In the genomic region with DNA sequence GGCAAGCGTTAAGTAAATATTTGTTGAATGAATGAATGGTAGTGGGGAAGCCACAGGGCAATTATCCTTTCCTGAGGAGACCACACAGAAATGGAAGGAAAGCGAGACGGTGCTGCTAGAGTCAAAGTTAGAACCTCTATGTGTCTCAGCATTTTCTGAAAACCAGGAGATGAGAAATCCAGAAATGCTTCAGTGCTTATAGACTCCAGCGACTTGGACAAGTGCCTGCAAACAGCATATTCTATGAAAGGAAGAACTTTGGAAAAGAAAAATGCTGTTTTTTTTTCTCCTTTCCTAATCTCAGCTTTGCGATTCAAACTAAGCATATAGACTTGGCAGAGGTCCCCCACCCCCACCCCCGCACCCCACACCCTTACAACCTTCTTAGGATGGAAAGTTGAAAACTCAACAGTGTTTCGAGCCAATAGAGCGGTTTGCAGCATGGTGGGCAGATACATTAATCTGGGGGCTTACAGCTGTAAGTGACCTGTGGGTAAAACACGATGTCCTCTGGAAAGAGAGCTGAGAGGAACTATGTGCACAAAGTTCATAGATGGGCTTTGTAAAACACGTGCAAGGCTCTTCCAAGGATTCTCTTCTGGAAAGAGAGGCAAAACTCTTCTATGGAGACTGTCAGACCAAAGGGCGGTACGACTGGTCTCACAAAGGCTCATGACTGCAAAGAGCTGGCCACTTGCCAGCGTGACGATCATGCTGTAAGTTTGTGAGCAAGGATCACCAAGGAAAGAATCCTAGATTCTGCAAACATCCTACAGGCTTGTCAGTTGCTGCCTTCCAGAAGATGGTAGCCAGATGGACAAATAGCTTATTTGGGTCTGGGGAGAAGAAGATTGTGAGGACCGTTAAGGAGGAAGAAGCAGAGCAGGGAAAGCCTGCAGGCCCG, we compare ENCODE assay signal across 9 mouse cellular contexts. TPM values are rescaled to one million over a fixed set of nuclear protein-coding genes. Genes with fewer than 3 reads are reported as not detected.
A peak's percentile ranks its signal among the peaks of the same experiment; 100 is the strongest.
DNase-seq lines count a peak whose midpoint lies in the region; ATAC-seq and TF ChIP-seq lines count a peak whose summit lies in the region.
"Had no signal": no experiment of that assay in that cellular context is flagged by ENCODE, and none has a peak within 500 bp of the region (broad histone marks: within the 10 kb centered on the region; RNA-seq: fewer than 3 reads in every experiment).

No protein-coding gene starts in this region.

- H3K27ac ChIP-seq in hindbrain, embryonic 11.5 days (ENCODE audit: low read depth, low read length) = no peak overlapping the region
- no peak overlapping the region for H3K27ac ChIP-seq in hindbrain, embryonic 13.5 days
- no peak overlapping the region for H3K27ac ChIP-seq in brown adipose tissue, adult 24 weeks (replicated peaks; ENCODE audit: low read depth, low read length)
- H3K27ac ChIP-seq in heart, postnatal 0 days (ENCODE audit: low read depth) = no peak overlapping the region
- H3K27ac ChIP-seq in lung, embryonic 15.5 days = peak overlapping the region; percentile 24
- H3K27ac ChIP-seq: liver, embryonic 14.5 days had no signal

- H3K9me3 ChIP-seq in hindbrain, embryonic 11.5 days (ENCODE audit: control insufficient read depth, low read length) = no peaks in the 10 kb centered on the region
- H3K9me3 ChIP-seq in hindbrain, embryonic 13.5 days = no peaks in the 10 kb centered on the region
- H3K9me3 ChIP-seq in heart, postnatal 0 days (replicated peaks; ENCODE audit: control insufficient read depth, low read length) = no peaks in the 10 kb centered on the region
- H3K9me3 ChIP-seq in lung, embryonic 15.5 days = no peaks in the 10 kb centered on the region

- peak; percentile 12 for DNase-seq in hindbrain, embryonic 11.5 days (ENCODE audit: low spot score)
- DNase-seq in 3T3-L1 (ENCODE audit: low read depth, low spot score) = peak; percentile 5
- DNase-seq in heart, postnatal 0 days (ENCODE audit: low spot score) = peak; percentile 30
- DNase-seq in layer of hippocampus, postnatal 25 days (ENCODE audit: extremely low spot score in 1 of 2, low spot score in 1 of 2) = no peak

- TF ChIP-seq EP300 in heart, postnatal 0 days (IDR thresholded peaks at IDR 0.05; ENCODE audit: low read depth) = no peak

- no peak overlapping the region for H3K4me3 ChIP-seq in hindbrain, embryonic 11.5 days (ENCODE audit: low read depth, low read length)
- H3K4me3 ChIP-seq in hindbrain, embryonic 13.5 days = no peak overlapping the region
- H3K4me3 ChIP-seq in brown adipose tissue, adult 24 weeks (ENCODE audit: insufficient read depth, low read depth, low read length) = 0 out of 2 replicates have a peak overlapping the region, but pooled peaks have one; percentile 13
- H3K4me3 ChIP-seq in heart, postnatal 0 days (ENCODE audit: low read depth, low read length) = 0 out of 2 replicates have a peak overlapping the region, but pooled peaks have one; percentile 22
- H3K4me3 ChIP-seq in lung, embryonic 15.5 days = no peak overlapping the region

- ATAC-seq in hindbrain, embryonic 11.5 days (ENCODE audit: low FRiP score) = no peak
- ATAC-seq in hindbrain, embryonic 13.5 days (ENCODE audit: low FRiP score) = no peak
- ATAC-seq in heart, postnatal 0 days (ENCODE audit: insufficient read depth, low read depth) = no peak
- ATAC-seq in lung, embryonic 15.5 days (ENCODE audit: borderline replicate concordance, extremely low read depth, low FRiP score, low TSS enrichment) = peak; percentile 57; the same call in 1 of the 2 replicates
- no peak for ATAC-seq in megakaryocyte-erythroid progenitor cell, adult 5-6 weeks (replicated peaks; ENCODE audit: low FRiP score, low TSS enrichment, poor library complexity, severe bottlenecking)

- H3K4me1 ChIP-seq in hindbrain, embryonic 11.5 days (replicated peaks; ENCODE audit: control insufficient read depth, insufficient read depth, low read length) = no peaks in the 10 kb centered on the region
- peaks cover 4% of the 10 kb centered on the region; the same call in 1 of the 2 replicates for H3K4me1 ChIP-seq in hindbrain, embryonic 13.5 days (replicated peaks)
- H3K4me1 ChIP-seq in brown adipose tissue, adult 24 weeks (ENCODE audit: control insufficient read depth, insufficient read depth, insufficient read length, low read length) = no peaks in the 10 kb centered on the region
- no peaks in the 10 kb centered on the region for H3K4me1 ChIP-seq in heart, postnatal 0 days (ENCODE audit: control insufficient read depth, insufficient read depth)
- peaks cover 7% of the 10 kb centered on the region; the same call in 1 of the 2 replicates for H3K4me1 ChIP-seq in lung, embryonic 15.5 days

- H3K9ac ChIP-seq in hindbrain, embryonic 11.5 days (ENCODE audit: low read depth, low read length) = no peak overlapping the region
- no peak overlapping the region for H3K9ac ChIP-seq in hindbrain, embryonic 13.5 days
- H3K9ac ChIP-seq in heart, postnatal 0 days (replicated peaks; ENCODE audit: low read depth, low read length) = no peak overlapping the region
- no peak overlapping the region for H3K9ac ChIP-seq in lung, embryonic 15.5 days
- H3K9ac ChIP-seq: liver, embryonic 14.5 days had no signal

- no peak for TF ChIP-seq CTCF in heart, postnatal 0 days (IDR thresholded peaks at IDR 0.05; ENCODE audit: low read depth)

- H3K27me3 ChIP-seq in hindbrain, embryonic 11.5 days (ENCODE audit: control insufficient read depth, insufficient read depth, low read length) = no peaks in the 10 kb centered on the region
- H3K27me3 ChIP-seq in hindbrain, embryonic 13.5 days = no peaks in the 10 kb centered on the region
- H3K27me3 ChIP-seq in heart, postnatal 0 days (ENCODE audit: control insufficient read depth, insufficient read depth, low read length) = no peaks in the 10 kb centered on the region
- no peaks in the 10 kb centered on the region for H3K27me3 ChIP-seq in lung, embryonic 15.5 days

- no peak overlapping the region for H3K4me2 ChIP-seq in hindbrain, embryonic 11.5 days (replicated peaks; ENCODE audit: low read depth, low read length)
- no peak overlapping the region for H3K4me2 ChIP-seq in hindbrain, embryonic 13.5 days
- H3K4me2 ChIP-seq in heart, postnatal 0 days (ENCODE audit: low read depth, low read length) = peak overlapping the region; percentile 39
- peak overlapping the region; percentile 35 for H3K4me2 ChIP-seq in lung, embryonic 15.5 days

- WGBS in hindbrain, embryonic 11.5 days = 68% methylated on average over 16 of the region's 16 CpGs
- WGBS in hindbrain, embryonic 13.5 days = 61% methylated on average over 16 of the region's 16 CpGs
- 46% methylated on average over 16 of the region's 16 CpGs for WGBS in heart, postnatal 0 days
- 38% methylated on average over 16 of the region's 16 CpGs for WGBS in lung, embryonic 15.5 days

- no peaks in the 10 kb centered on the region for H3K36me3 ChIP-seq in hindbrain, embryonic 11.5 days (ENCODE audit: control insufficient read depth, insufficient read depth, low read length)
- H3K36me3 ChIP-seq in hindbrain, embryonic 13.5 days = no peaks in the 10 kb centered on the region
- no peaks in the 10 kb centered on the region for H3K36me3 ChIP-seq in heart, postnatal 0 days (replicated peaks; ENCODE audit: control insufficient read depth, insufficient read depth, low read length)
- no peaks in the 10 kb centered on the region for H3K36me3 ChIP-seq in lung, embryonic 15.5 days

RNA-seq across cellular contexts. Expression of gene Sem1, which starts 44.6 kb away (rescaled TPM):
- polyA plus RNA-seq in hindbrain, embryonic 11.5 days (2014; fragmentation: Nextera tagmentation; extraction: Ambion mirVana) = 239 and 242 TPM in 2 replicates
- 174 and 177 TPM in 2 replicates for polyA plus RNA-seq in hindbrain, embryonic 13.5 days (2015; fragmentation: Nextera tagmentation; extraction: Ambion mirVana)
- polyA plus RNA-seq in brown adipose tissue, adult 24 weeks (2012; ENCODE audit: insufficient read depth, insufficient read length, missing spikeins) = 128 and 161 TPM in 2 replicates
- 81.7 and 84.3 TPM in 2 replicates for total RNA-seq in heart, postnatal 0 days (2014; rRNA removed; ENCODE audit: low replicate concordance)
- polyA plus RNA-seq in heart, postnatal 0 days (2015; fragmentation: Nextera tagmentation; extraction: Ambion mirVana) = 272 and 277 TPM in 2 replicates
- 244 and 259 TPM in 2 replicates for polyA plus RNA-seq in lung, embryonic 15.5 days (2015; fragmentation: Nextera tagmentation; extraction: Ambion mirVana)
- total RNA-seq in megakaryocyte-erythroid progenitor cell, adult 5-6 weeks (2014; fragmentation: Nextera tagmentation) = 98.5 and 111 TPM in 2 replicates
- total RNA-seq in megakaryocyte-erythroid progenitor cell, adult 5-6 weeks (2017) = 129 and 178 TPM in 2 replicates
- 10 to 100 TPM; 48.8 to 48.9 TPM for total RNA-seq in layer of hippocampus, postnatal 25 days (2021)

Comparison
In these comparisons a context has a peak if more than half of its experiments do, and no peak if none do; other contexts are left out.
1. DNase-seq: peak in hindbrain, embryonic 11.5 days (single experiment), 3T3-L1 (single experiment) and heart, postnatal 0 days (single experiment); none in layer of hippocampus, postnatal 25 days (0 of 2).
2. H3K4me2 ChIP-seq: peak in heart, postnatal 0 days (single experiment) and lung, embryonic 15.5 days (single experiment); none in hindbrain, embryonic 11.5 days (single experiment) and hindbrain, embryonic 13.5 days (single experiment).
3. H3K4me3 ChIP-seq: peak in brown adipose tissue, adult 24 weeks (single experiment) and heart, postnatal 0 days (single experiment); none in hindbrain, embryonic 11.5 days (single experiment), hindbrain, embryonic 13.5 days (single experiment) and lung, embryonic 15.5 days (single experiment).